Mouse (Mus musculus): ENCODE measurements around the gene Srp14. TPM values are rescaled to one million over a fixed set of nuclear protein-coding genes. Genes with fewer than 3 reads are reported as not detected.

Srp14 gene
- polyA plus RNA-seq, 1 experiment from 2014 or later = 231 TPM

DNA sequence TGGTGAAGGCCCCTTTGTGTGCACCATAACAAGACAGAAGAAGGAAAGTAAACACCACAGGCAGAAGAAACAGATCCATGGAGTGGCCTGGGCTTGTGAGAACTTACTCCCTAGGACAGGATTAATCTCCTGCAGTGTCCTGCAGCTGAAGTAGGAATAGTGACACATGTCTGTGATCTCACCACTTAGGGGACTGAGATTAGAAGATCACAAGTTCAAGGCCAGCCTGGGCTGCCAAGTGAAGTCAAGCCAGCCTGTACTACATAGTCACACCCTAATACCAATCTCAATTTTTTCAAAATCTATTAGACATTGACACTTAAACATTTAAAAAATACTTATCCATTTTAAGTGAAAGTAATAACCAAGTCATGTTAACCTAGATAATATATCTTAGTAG is 11.2 kb downstream of the Srp14 start:
- ATAC-seq (ENCODE audit: low FRiP score, low TSS enrichment) = no peak
- Histone ChIP-seq H3K36me3 (ENCODE audit: insufficient read depth, low read length) (peaks cover 42% of the 10 kb centered on the region), H3K27me3 (ENCODE audit: insufficient read depth, low read length) (no peaks in the 10 kb centered on the region), H3K27ac (ENCODE audit: low read length) (no peak overlapping the region), H3K4me2 (replicated peaks; ENCODE audit: low read depth, low read length) (no peak overlapping the region), H3K9me3 (ENCODE audit: low read length) (no peaks in the 10 kb centered on the region), H3K9ac (replicated peaks; ENCODE audit: low read length) (no peak overlapping the region), H3K4me1 (ENCODE audit: insufficient read depth, low read length) (no peaks in the 10 kb centered on the region), H3K4me3 (ENCODE audit: low read length) (no peak overlapping the region)

GRCm38 (mm10) chr2:118466601-118467000 is 12.9 kb downstream of the Srp14 start:
- no peak for ATAC-seq (ENCODE audit: low FRiP score, low TSS enrichment)
- H3K4me3 ChIP-seq (ENCODE audit: low read length) = no peak overlapping the region
- H3K9ac ChIP-seq (replicated peaks; ENCODE audit: low read length) = no peak overlapping the region
- no peaks in the 10 kb centered on the region for H3K27me3 ChIP-seq (ENCODE audit: insufficient read depth, low read length)
- no peak overlapping the region for H3K4me2 ChIP-seq (replicated peaks; ENCODE audit: low read depth, low read length)
- no peak overlapping the region for H3K27ac ChIP-seq (ENCODE audit: low read length)
- 67% methylated on average over 1 of the region's 1 CpGs for WGBS
- peaks cover 43% of the 10 kb centered on the region for H3K36me3 ChIP-seq (ENCODE audit: insufficient read depth, low read length)
- H3K4me1 ChIP-seq (ENCODE audit: insufficient read depth, low read length) = no peaks in the 10 kb centered on the region
- no peaks in the 10 kb centered on the region for H3K9me3 ChIP-seq (ENCODE audit: low read length)

GRCm38 (mm10) chr2:118465894-118466293 is 13.6 kb downstream of the Srp14 start:
- ATAC-seq (ENCODE audit: low FRiP score, low TSS enrichment) = no peak
- Histone ChIP-seq H3K9me3 (ENCODE audit: low read length) (no peaks in the 10 kb centered on the region), H3K4me2 (replicated peaks; ENCODE audit: low read depth, low read length) (no peak overlapping the region), H3K36me3 (ENCODE audit: insufficient read depth, low read length) (peaks cover 36% of the 10 kb centered on the region), H3K27me3 (ENCODE audit: insufficient read depth, low read length) (no peaks in the 10 kb centered on the region), H3K9ac (replicated peaks; ENCODE audit: low read length) (no peak overlapping the region), H3K4me1 (ENCODE audit: insufficient read depth, low read length) (no peaks in the 10 kb centered on the region), H3K27ac (ENCODE audit: low read length) (no peak overlapping the region), H3K4me3 (ENCODE audit: low read length) (no peak overlapping the region)
- WGBS = 81% methylated on average over 2 of the region's 2 CpGs

DNA sequence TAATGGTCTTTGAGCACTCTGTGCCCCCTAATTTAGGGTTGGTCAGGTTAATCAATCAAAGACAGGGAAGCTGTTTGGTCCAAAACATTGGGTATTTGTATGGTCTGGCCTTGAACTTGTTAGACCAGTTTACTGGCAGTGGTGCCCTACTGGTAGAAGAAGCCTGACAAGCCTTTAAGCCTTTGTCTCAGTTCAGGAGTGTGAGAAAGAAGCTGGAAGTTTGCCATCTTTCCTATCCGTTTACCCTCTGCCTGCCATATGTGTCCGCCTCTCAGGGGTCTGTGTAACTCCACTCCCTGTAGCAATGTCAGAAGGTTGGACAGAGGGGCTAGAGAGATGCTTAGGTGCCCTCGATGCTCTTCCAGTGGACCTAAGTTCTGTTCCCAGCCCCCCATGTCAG is 15.1 kb downstream of the Srp14 start:
- no peak overlapping the region for H3K4me3 ChIP-seq (ENCODE audit: low read length)
- no peak overlapping the region for H3K4me2 ChIP-seq (replicated peaks; ENCODE audit: low read depth, low read length)
- no peaks in the 10 kb centered on the region for H3K4me1 ChIP-seq (ENCODE audit: insufficient read depth, low read length)
- 77% methylated on average over 3 of the region's 3 CpGs for WGBS
- H3K9ac ChIP-seq (replicated peaks; ENCODE audit: low read length) = no peak overlapping the region
- H3K9me3 ChIP-seq (ENCODE audit: low read length) = no peaks in the 10 kb centered on the region
- H3K27ac ChIP-seq (ENCODE audit: low read length) = no peak overlapping the region
- no peaks in the 10 kb centered on the region for H3K27me3 ChIP-seq (ENCODE audit: insufficient read depth, low read length)
- peaks cover 29% of the 10 kb centered on the region for H3K36me3 ChIP-seq (ENCODE audit: insufficient read depth, low read length)
- no peak for ATAC-seq (ENCODE audit: low FRiP score, low TSS enrichment)

- Histone ChIP-seq H3K9ac (replicated peaks; ENCODE audit: low read length) (no peak overlapping the region), H3K9me3 (ENCODE audit: low read length) (no peaks in the 10 kb centered on the region), H3K4me3 (ENCODE audit: low read length) (no peak overlapping the region), H3K4me1 (ENCODE audit: insufficient read depth, low read length) (no peaks in the 10 kb centered on the region), H3K27me3 (ENCODE audit: insufficient read depth, low read length) (no peaks in the 10 kb centered on the region), H3K4me2 (replicated peaks; ENCODE audit: low read depth, low read length) (no peak overlapping the region), H3K36me3 (ENCODE audit: insufficient read depth, low read length) (peaks cover 25% of the 10 kb centered on the region), H3K27ac (ENCODE audit: low read length) (no peak overlapping the region)
- WGBS = 78% methylated on average over 5 of the region's 5 CpGs
- no peak for ATAC-seq (ENCODE audit: low FRiP score, low TSS enrichment)
Measured at GRCm38 (mm10) chr2:118463480-118463879, 16.0 kb downstream of the Srp14 start.

DNA sequence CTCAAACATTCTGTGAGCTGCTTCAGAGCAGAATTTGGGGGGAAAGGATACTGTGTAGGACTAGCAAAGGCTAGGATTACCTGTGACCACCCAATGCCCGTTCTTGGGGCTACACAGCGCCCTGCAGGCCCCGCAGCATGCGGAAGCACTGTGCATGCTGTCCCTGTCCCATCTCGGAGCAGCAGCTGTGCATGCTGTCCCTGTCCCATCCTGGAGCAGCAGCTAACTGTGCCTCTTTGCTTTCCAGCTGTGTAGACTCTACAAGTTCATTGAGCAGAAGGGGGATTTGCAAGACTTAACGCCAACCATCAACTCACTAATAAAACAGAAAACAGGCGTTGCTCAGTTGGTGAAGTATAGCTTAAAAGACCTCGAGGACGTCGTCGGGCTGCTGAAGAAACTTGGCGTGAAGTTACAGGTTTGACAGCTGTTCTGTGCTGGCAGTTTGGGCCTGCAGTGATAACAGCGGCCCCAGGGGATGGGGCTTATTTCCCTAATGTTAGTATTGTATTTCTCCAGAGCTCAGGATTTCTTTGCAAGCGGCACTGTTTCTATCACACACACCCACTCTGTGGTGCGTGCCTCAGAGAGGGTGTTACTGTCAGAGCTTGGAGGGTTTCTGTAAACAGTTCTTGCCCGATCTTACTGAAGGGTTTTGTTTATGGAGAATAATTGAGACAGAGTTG is 17.9 kb downstream of the Srp14 start:
- Histone ChIP-seq H3K9me3 (ENCODE audit: low read length) (no peaks in the 10 kb centered on the region), H3K4me1 (ENCODE audit: insufficient read depth, low read length) (no peaks in the 10 kb centered on the region), H3K4me3 (ENCODE audit: low read length) (no peak overlapping the region), H3K27ac (ENCODE audit: low read length) (no peak overlapping the region), H3K36me3 (ENCODE audit: insufficient read depth, low read length) (peaks cover 32% of the 10 kb centered on the region), H3K9ac (replicated peaks; ENCODE audit: low read length) (no peak overlapping the region), H3K4me2 (replicated peaks; ENCODE audit: low read depth, low read length) (no peak overlapping the region), H3K27me3 (ENCODE audit: insufficient read depth, low read length) (no peaks in the 10 kb centered on the region)
- 77% methylated on average over 16 of the region's 16 CpGs for WGBS
- ATAC-seq (ENCODE audit: low FRiP score, low TSS enrichment) = no peak

GRCm38 (mm10) chr2:118457463-118458261 is 21.8 kb downstream of the Srp14 start:
- 82% methylated on average over 13 of the region's 13 CpGs for WGBS

GRCm38 (mm10) chr2:118457029-118457428 is 22.5 kb downstream of the Srp14 start:
- no peaks in the 10 kb centered on the region for H3K4me1 ChIP-seq (ENCODE audit: insufficient read depth, low read length)
- 77% methylated on average over 3 of the region's 3 CpGs for WGBS
- no peaks in the 10 kb centered on the region for H3K9me3 ChIP-seq (ENCODE audit: low read length)
- H3K36me3 ChIP-seq (ENCODE audit: insufficient read depth, low read length) = peaks cover 17% of the 10 kb centered on the region
- no peak overlapping the region for H3K9ac ChIP-seq (replicated peaks; ENCODE audit: low read length)
- H3K27ac ChIP-seq (ENCODE audit: low read length) = no peak overlapping the region
- ATAC-seq (ENCODE audit: low FRiP score, low TSS enrichment) = no peak
- no peaks in the 10 kb centered on the region for H3K27me3 ChIP-seq (ENCODE audit: insufficient read depth, low read length)
- H3K4me3 ChIP-seq (ENCODE audit: low read length) = no peak overlapping the region
- no peak overlapping the region for H3K4me2 ChIP-seq (replicated peaks; ENCODE audit: low read depth, low read length)

More at GRCm38 (mm10) chr2:118457463-118458261, 21.8 kb downstream of the Srp14 start:
- no peaks in the 10 kb centered on the region for H3K4me1 ChIP-seq (ENCODE audit: insufficient read depth, low read length)
- no peak overlapping the region for H3K4me3 ChIP-seq (ENCODE audit: low read length)
- no peaks in the 10 kb centered on the region for H3K27me3 ChIP-seq (ENCODE audit: insufficient read depth, low read length)
- H3K27ac ChIP-seq (ENCODE audit: low read length) = no peak overlapping the region
- no peak for ATAC-seq (ENCODE audit: low FRiP score, low TSS enrichment)
- peaks cover 21% of the 10 kb centered on the region for H3K36me3 ChIP-seq (ENCODE audit: insufficient read depth, low read length)
- H3K9me3 ChIP-seq (ENCODE audit: low read length) = no peaks in the 10 kb centered on the region
- H3K4me2 ChIP-seq (replicated peaks; ENCODE audit: low read depth, low read length) = no peak overlapping the region
- H3K9ac ChIP-seq (replicated peaks; ENCODE audit: low read length) = no peak overlapping the region

GRCm38 (mm10) chr2:118451056-118451455 is 28.5 kb downstream of the Srp14 start:
- Histone ChIP-seq H3K4me1 (ENCODE audit: insufficient read depth, low read length) (no peaks in the 10 kb centered on the region), H3K27ac (ENCODE audit: low read length) (no peak overlapping the region), H3K9me3 (ENCODE audit: low read length) (no peaks in the 10 kb centered on the region), H3K27me3 (ENCODE audit: insufficient read depth, low read length) (no peaks in the 10 kb centered on the region), H3K4me3 (ENCODE audit: low read length) (no peak overlapping the region), H3K9ac (replicated peaks; ENCODE audit: low read length) (no peak overlapping the region), H3K36me3 (ENCODE audit: insufficient read depth, low read length) (peaks cover 18% of the 10 kb centered on the region; the same call in 1 of the 2 replicates), H3K4me2 (replicated peaks; ENCODE audit: low read depth, low read length) (no peak overlapping the region)
- ATAC-seq (ENCODE audit: low FRiP score, low TSS enrichment) = no peak
- WGBS = 93% methylated on average over 6 of the region's 6 CpGs

DNA sequence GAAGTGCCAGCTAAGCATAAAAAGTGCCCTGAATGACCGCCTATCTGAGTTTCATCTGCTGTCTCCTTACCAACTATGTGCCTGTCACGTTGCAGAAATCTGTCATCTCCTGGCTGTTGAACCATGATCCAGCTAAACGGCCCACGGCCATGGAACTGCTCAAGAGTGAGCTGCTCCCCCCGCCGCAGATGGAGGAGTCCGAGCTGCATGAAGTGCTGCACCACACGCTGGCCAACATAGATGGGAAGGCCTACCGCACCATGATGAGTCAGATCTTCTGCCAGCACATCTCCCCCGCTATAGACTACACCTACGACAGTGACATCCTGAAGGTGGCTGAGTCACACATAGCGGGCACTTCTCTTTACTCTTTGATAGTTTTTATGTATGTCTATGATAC is 31.3 kb downstream of the Srp14 start:
- no peaks in the 10 kb centered on the region for H3K27me3 ChIP-seq (ENCODE audit: insufficient read depth, low read length)
- H3K4me1 ChIP-seq (ENCODE audit: insufficient read depth, low read length) = no peaks in the 10 kb centered on the region
- H3K9me3 ChIP-seq (ENCODE audit: low read length) = no peaks in the 10 kb centered on the region
- H3K36me3 ChIP-seq (ENCODE audit: insufficient read depth, low read length) = peaks cover 15% of the 10 kb centered on the region; the same call in 1 of the 2 replicates
- no peak overlapping the region for H3K27ac ChIP-seq (ENCODE audit: low read length)
- WGBS = 65% methylated on average over 12 of the region's 12 CpGs
- H3K9ac ChIP-seq (replicated peaks; ENCODE audit: low read length) = no peak overlapping the region
- no peak overlapping the region for H3K4me3 ChIP-seq (ENCODE audit: low read length)
- no peak overlapping the region for H3K4me2 ChIP-seq (replicated peaks; ENCODE audit: low read depth, low read length)
- ATAC-seq (ENCODE audit: low FRiP score, low TSS enrichment) = no peak
